Mouse (Mus musculus): ENCODE data around the gene Gm11757.
"Not testable (repeated sequence)": the region's sequence is repeated elsewhere in the genome, so short reads cannot be mapped to it uniquely, and the experiment has no call there.

GRCm38 (mm10) chr4:73905853-73906252, 14.9 kb upstream of the Gm11757 start, which contains the start of gene Gm13871:
- not testable (repeated sequence) for TF ChIP-seq CHD2 (IDR thresholded peaks at IDR 0.05; ENCODE audit: low read depth, low read length); HCFC1 (IDR thresholded peaks at IDR 0.05; ENCODE audit: borderline replicate concordance, insufficient read depth, low read length); ZC3H11A (IDR thresholded peaks at IDR 0.05; ENCODE audit: borderline replicate concordance, low read depth, low read length)
